Mouse (Mus musculus): ENCODE results near the gene Xpnpep1. TPM values are rescaled to one million over a fixed set of nuclear protein-coding genes. Genes with fewer than 3 reads are reported as not detected.

Gene Xpnpep1
- polyA plus RNA-seq, 1 experiment from 2014 or later, result 160 TPM

GRCm38 (mm10) chr19:53041570-53041969 is 1.6 kb upstream of the Xpnpep1 start:
- H3K27ac ChIP-seq (ENCODE audit: low read length), result no peak overlapping the region; the same call in 1 of the 2 replicates
- no peaks in the 10 kb centered on the region for H3K36me3 ChIP-seq (ENCODE audit: control insufficient read depth, insufficient read depth, low read length)
- H3K27me3 ChIP-seq (ENCODE audit: control insufficient read depth, insufficient read depth, low read length), result no peaks in the 10 kb centered on the region
- no peak overlapping the region for H3K4me2 ChIP-seq (ENCODE audit: low read depth, low read length)
- no peaks in the 10 kb centered on the region for H3K9me3 ChIP-seq (replicated peaks; ENCODE audit: control insufficient read depth, low read length)
- H3K4me1 ChIP-seq (ENCODE audit: control insufficient read depth, insufficient read depth, low read length), result peaks cover 14% of the 10 kb centered on the region
- H3K4me3 ChIP-seq (replicated peaks; ENCODE audit: low read length), result no peak overlapping the region
- WGBS, result 71% methylated on average over 4 of the region's 4 CpGs
- ATAC-seq (ENCODE audit: insufficient read depth, low FRiP score), result no peak
- no peak overlapping the region for H3K9ac ChIP-seq (ENCODE audit: low read length)

GRCm38 (mm10) chr19:53041133-53041510 is 1.1 kb upstream of the Xpnpep1 start:
- Histone ChIP-seq H3K4me1 (ENCODE audit: control insufficient read depth, insufficient read depth, low read length) (peaks cover 14% of the 10 kb centered on the region), H3K36me3 (ENCODE audit: control insufficient read depth, insufficient read depth, low read length) (no peaks in the 10 kb centered on the region), H3K27me3 (ENCODE audit: control insufficient read depth, insufficient read depth, low read length) (no peaks in the 10 kb centered on the region), H3K9me3 (replicated peaks; ENCODE audit: control insufficient read depth, low read length) (no peaks in the 10 kb centered on the region), H3K4me3 (replicated peaks; ENCODE audit: low read length) (no peak overlapping the region), H3K9ac (ENCODE audit: low read length) (0 out of 2 replicates have a peak overlapping the region, but pooled peaks have one; percentile 7), H3K4me2 (ENCODE audit: low read depth, low read length) (peak overlapping the region; percentile 35), H3K27ac (ENCODE audit: low read length) (peak overlapping the region; percentile 87)
- no peak for ATAC-seq (ENCODE audit: insufficient read depth, low FRiP score)
- WGBS, result 49% methylated on average over 5 of the region's 5 CpGs

- 31% methylated on average over 11 of the region's 11 CpGs for WGBS
- no peak for ATAC-seq (ENCODE audit: insufficient read depth, low FRiP score)
- Histone ChIP-seq H3K4me1 (ENCODE audit: control insufficient read depth, insufficient read depth, low read length) (peaks cover 13% of the 10 kb centered on the region), H3K36me3 (ENCODE audit: control insufficient read depth, insufficient read depth, low read length) (no peaks in the 10 kb centered on the region), H3K9ac (ENCODE audit: low read length) (peak overlapping the region; percentile 60), H3K4me2 (ENCODE audit: low read depth, low read length) (peak overlapping the region; percentile 61), H3K9me3 (replicated peaks; ENCODE audit: control insufficient read depth, low read length) (no peaks in the 10 kb centered on the region), H3K4me3 (replicated peaks; ENCODE audit: low read length) (peak overlapping the region; percentile 37), H3K27ac (ENCODE audit: low read length) (peak overlapping the region; percentile 86), H3K27me3 (ENCODE audit: control insufficient read depth, insufficient read depth, low read length) (no peaks in the 10 kb centered on the region)
Measured at GRCm38 (mm10) chr19:53039090-53039489, 924 bp downstream of the Xpnpep1 start.

- Histone ChIP-seq H3K4me1 (ENCODE audit: control insufficient read depth, insufficient read depth, low read length) (peaks cover 10% of the 10 kb centered on the region), H3K9me3 (replicated peaks; ENCODE audit: control insufficient read depth, low read length) (no peaks in the 10 kb centered on the region), H3K4me2 (ENCODE audit: low read depth, low read length) (peak overlapping the region; percentile 65), H3K27me3 (ENCODE audit: control insufficient read depth, insufficient read depth, low read length) (no peaks in the 10 kb centered on the region), H3K36me3 (ENCODE audit: control insufficient read depth, insufficient read depth, low read length) (no peaks in the 10 kb centered on the region), H3K4me3 (replicated peaks; ENCODE audit: low read length) (peak overlapping the region; percentile 98), H3K9ac (ENCODE audit: low read length) (peak overlapping the region; percentile 97), H3K27ac (ENCODE audit: low read length) (peak overlapping the region; percentile 91)
- ATAC-seq (ENCODE audit: insufficient read depth, low FRiP score), result peak; percentile 96
- 0% methylated on average over 39 of the region's 39 CpGs for WGBS
Measured at GRCm38 (mm10) chr19:53038435-53038938, 1.5 kb downstream of the Xpnpep1 start.

- peak overlapping the region; percentile 91 for H3K27ac ChIP-seq (ENCODE audit: low read length)
- no peak for ATAC-seq (ENCODE audit: insufficient read depth, low FRiP score)
- WGBS, result 1% methylated on average over 28 of the region's 28 CpGs
- peak overlapping the region; percentile 97 for H3K9ac ChIP-seq (ENCODE audit: low read length)
- no peaks in the 10 kb centered on the region for H3K9me3 ChIP-seq (replicated peaks; ENCODE audit: control insufficient read depth, low read length)
- H3K4me1 ChIP-seq (ENCODE audit: control insufficient read depth, insufficient read depth, low read length), result peaks cover 10% of the 10 kb centered on the region
- no peaks in the 10 kb centered on the region for H3K36me3 ChIP-seq (ENCODE audit: control insufficient read depth, insufficient read depth, low read length)
- H3K4me3 ChIP-seq (replicated peaks; ENCODE audit: low read length), result peak overlapping the region; percentile 98
- peak overlapping the region; percentile 65 for H3K4me2 ChIP-seq (ENCODE audit: low read depth, low read length)
- H3K27me3 ChIP-seq (ENCODE audit: control insufficient read depth, insufficient read depth, low read length), result no peaks in the 10 kb centered on the region
Measured at GRCm38 (mm10) chr19:53037925-53038419, 2.0 kb downstream of the Xpnpep1 start.

GRCm38 (mm10) chr19:53033159-53033943 is 6.7 kb downstream of the Xpnpep1 start:
- 83% methylated on average over 10 of the region's 10 CpGs for WGBS
- Histone ChIP-seq H3K4me1 (ENCODE audit: control insufficient read depth, insufficient read depth, low read length) (peaks cover 10% of the 10 kb centered on the region), H3K36me3 (ENCODE audit: control insufficient read depth, insufficient read depth, low read length) (peaks cover 10% of the 10 kb centered on the region), H3K9ac (ENCODE audit: low read length) (no peak overlapping the region), H3K9me3 (replicated peaks; ENCODE audit: control insufficient read depth, low read length) (no peaks in the 10 kb centered on the region), H3K4me3 (replicated peaks; ENCODE audit: low read length) (no peak overlapping the region), H3K4me2 (ENCODE audit: low read depth, low read length) (no peak overlapping the region), H3K27ac (ENCODE audit: low read length) (no peak overlapping the region), H3K27me3 (ENCODE audit: control insufficient read depth, insufficient read depth, low read length) (no peaks in the 10 kb centered on the region)
- no peak for ATAC-seq (ENCODE audit: insufficient read depth, low FRiP score)

GRCm38 (mm10) chr19:53032647-53033046 is 7.4 kb downstream of the Xpnpep1 start:
- WGBS, result 67% methylated on average over 3 of the region's 3 CpGs
- peak overlapping the region; percentile 40; the same call in 1 of the 2 replicates for H3K27ac ChIP-seq (ENCODE audit: low read length)
- ATAC-seq (ENCODE audit: insufficient read depth, low FRiP score), result no peak

DNA sequence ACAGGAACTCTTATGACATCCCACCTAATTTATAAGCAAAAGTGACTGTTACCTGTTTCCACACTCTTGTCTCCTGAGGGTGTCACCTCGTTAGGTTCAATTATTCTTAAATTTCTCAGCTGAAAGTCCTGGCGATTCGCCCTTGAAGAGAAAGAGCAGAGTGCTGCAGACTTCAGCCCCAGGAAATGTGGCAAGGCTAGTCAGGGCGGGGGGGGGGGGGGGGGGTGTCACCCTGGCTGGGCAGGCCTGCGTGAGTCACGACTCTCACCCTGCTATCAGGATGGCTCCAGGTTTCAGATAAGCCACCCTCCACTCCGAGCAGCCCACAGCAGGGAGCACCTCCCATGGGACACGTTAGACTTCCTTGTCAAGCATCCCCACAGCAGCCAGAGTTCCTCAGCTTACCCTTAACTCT is 8.1 kb downstream of the Xpnpep1 start:
- peak; percentile 69; the same call in 1 of the 2 replicates for ATAC-seq (ENCODE audit: insufficient read depth, low FRiP score)
- Histone ChIP-seq H3K9me3 (replicated peaks; ENCODE audit: control insufficient read depth, low read length) (no peaks in the 10 kb centered on the region), H3K4me2 (ENCODE audit: low read depth, low read length) (no peak overlapping the region), H3K27me3 (ENCODE audit: control insufficient read depth, insufficient read depth, low read length) (no peaks in the 10 kb centered on the region), H3K4me3 (replicated peaks; ENCODE audit: low read length) (no peak overlapping the region), H3K9ac (ENCODE audit: low read length) (no peak overlapping the region), H3K36me3 (ENCODE audit: control insufficient read depth, insufficient read depth, low read length) (peaks cover 10% of the 10 kb centered on the region), H3K4me1 (ENCODE audit: control insufficient read depth, insufficient read depth, low read length) (peaks cover 3% of the 10 kb centered on the region), H3K27ac (ENCODE audit: low read length) (peak overlapping the region; percentile 40; the same call in 1 of the 2 replicates)
- 61% methylated on average over 8 of the region's 8 CpGs for WGBS

More at GRCm38 (mm10) chr19:53032647-53033046, 7.4 kb downstream of the Xpnpep1 start:
- Histone ChIP-seq H3K9me3 (replicated peaks; ENCODE audit: control insufficient read depth, low read length) (no peaks in the 10 kb centered on the region), H3K4me1 (ENCODE audit: control insufficient read depth, insufficient read depth, low read length) (peaks cover 10% of the 10 kb centered on the region), H3K36me3 (ENCODE audit: control insufficient read depth, insufficient read depth, low read length) (peaks cover 10% of the 10 kb centered on the region), H3K4me2 (ENCODE audit: low read depth, low read length) (no peak overlapping the region), H3K4me3 (replicated peaks; ENCODE audit: low read length) (no peak overlapping the region), H3K9ac (ENCODE audit: low read length) (no peak overlapping the region), H3K27me3 (ENCODE audit: control insufficient read depth, insufficient read depth, low read length) (no peaks in the 10 kb centered on the region)

DNA sequence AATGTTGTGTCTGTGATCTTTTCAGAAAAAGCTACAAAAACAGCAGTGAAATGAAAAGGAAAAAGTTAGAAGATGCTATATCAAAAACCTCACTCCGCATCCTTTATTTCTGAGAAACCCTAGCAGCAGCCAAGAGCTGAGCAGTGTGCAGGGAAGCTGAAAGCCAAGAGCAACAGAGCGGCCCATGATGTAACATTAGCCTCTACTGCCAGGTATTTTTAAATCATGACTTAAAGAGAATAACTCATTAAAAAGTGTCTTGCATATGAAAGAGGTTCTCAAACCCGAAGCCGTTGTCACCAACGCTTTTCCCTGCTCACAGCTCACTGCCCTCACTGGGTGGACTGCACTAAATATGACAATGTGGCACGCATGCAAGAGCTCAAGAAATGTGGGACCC is 9.7 kb downstream of the Xpnpep1 start:
- no peak overlapping the region for H3K4me2 ChIP-seq (ENCODE audit: low read depth, low read length)
- no peaks in the 10 kb centered on the region; the same call in 1 of the 2 replicates for H3K4me1 ChIP-seq (ENCODE audit: control insufficient read depth, insufficient read depth, low read length)
- no peak overlapping the region for H3K9ac ChIP-seq (ENCODE audit: low read length)
- peaks cover 10% of the 10 kb centered on the region for H3K36me3 ChIP-seq (ENCODE audit: control insufficient read depth, insufficient read depth, low read length)
- no peaks in the 10 kb centered on the region for H3K27me3 ChIP-seq (ENCODE audit: control insufficient read depth, insufficient read depth, low read length)
- 95% methylated on average over 6 of the region's 6 CpGs for WGBS
- H3K9me3 ChIP-seq (replicated peaks; ENCODE audit: control insufficient read depth, low read length), result no peaks in the 10 kb centered on the region
- H3K27ac ChIP-seq (ENCODE audit: low read length), result no peak overlapping the region
- no peak overlapping the region for H3K4me3 ChIP-seq (replicated peaks; ENCODE audit: low read length)
- ATAC-seq (ENCODE audit: insufficient read depth, low FRiP score), result no peak
